Mouse (Mus musculus) forebrain, embryonic 13.5 days (tissue): ENCODE data around the gene Ankfn1. TPM values are rescaled to one million over a fixed set of nuclear protein-coding genes. Genes with fewer than 3 reads are reported as not detected.

Experiments used
- ATAC-seq: fragments of 200-750 bp; cut with Nextera tagmentation; 2 replicates; pipeline ENCODE4 v1.8.0; 2017
- H3K27ac ChIP-seq: fragments of 300-500 bp; sonication (generic); 2 replicates; pipeline ENCODE4 v1.5.1; 2015; ENCODE audit warnings: inconsistent platforms, mild to moderate bottlenecking, moderate library complexity
- H3K27me3 ChIP-seq: fragments of 300-500 bp; sonication (generic); 2 replicates; pipeline ENCODE4 v1.6.1; 2015; ENCODE audit warnings: mild to moderate bottlenecking, inconsistent platforms
- H3K36me3 ChIP-seq: fragments of 300-500 bp; sonication (generic); 2 replicates; pipeline ENCODE4 v1.6.1; 2015; ENCODE audit warnings: mild to moderate bottlenecking, inconsistent platforms; ENCODE audit not compliant: poor library complexity, severe bottlenecking
- H3K4me1 ChIP-seq: fragments of 300-500 bp; sonication (generic); 2 replicates; pipeline ENCODE4 v1.6.1; 2015; ENCODE audit warnings: inconsistent platforms
- H3K4me2 ChIP-seq: fragments of 300-500 bp; sonication (generic); 2 replicates; pipeline ENCODE4 v1.6.1; 2015; ENCODE audit warnings: inconsistent platforms, mild to moderate bottlenecking, moderate library complexity
- H3K4me3 ChIP-seq: fragments of 300-500 bp; sonication (generic); 2 replicates; pipeline ENCODE4 v1.5.1; 2015; ENCODE audit warnings: mild to moderate bottlenecking, inconsistent platforms
- H3K9ac ChIP-seq: fragments of 300-500 bp; sonication (generic); 2 replicates; pipeline ENCODE4 v1.6.1; 2015; ENCODE audit warnings: mild to moderate bottlenecking, inconsistent platforms
- H3K9me3 ChIP-seq: fragments of 300-500 bp; sonication (generic); replicated peaks from 2 replicates; pipeline ENCODE4 v1.6.1; 2016; ENCODE audit warnings: inconsistent platforms
- WGBS: fragments of 180-500 bp; shearing (Covaris S2); methylation state at CpG from one replicate; pipeline ENCODE4 v1.1.7; 2015; 5-methylcytosine and 5-hydroxymethylcytosine counted together
- polyA plus RNA-seq: library from polyadenylated mRNA; unstranded; fragments of >200 nt; fragmentation: Nextera tagmentation; extraction: Ambion mirVana; gene quantifications from 2 replicates; pipeline ENCODE4 v1.2.1, GENCODE M21; 2015

The Ankfn1 gene
- polyA plus RNA-seq, 1 experiment from 2014 or later: 2.4 TPM

DNA sequence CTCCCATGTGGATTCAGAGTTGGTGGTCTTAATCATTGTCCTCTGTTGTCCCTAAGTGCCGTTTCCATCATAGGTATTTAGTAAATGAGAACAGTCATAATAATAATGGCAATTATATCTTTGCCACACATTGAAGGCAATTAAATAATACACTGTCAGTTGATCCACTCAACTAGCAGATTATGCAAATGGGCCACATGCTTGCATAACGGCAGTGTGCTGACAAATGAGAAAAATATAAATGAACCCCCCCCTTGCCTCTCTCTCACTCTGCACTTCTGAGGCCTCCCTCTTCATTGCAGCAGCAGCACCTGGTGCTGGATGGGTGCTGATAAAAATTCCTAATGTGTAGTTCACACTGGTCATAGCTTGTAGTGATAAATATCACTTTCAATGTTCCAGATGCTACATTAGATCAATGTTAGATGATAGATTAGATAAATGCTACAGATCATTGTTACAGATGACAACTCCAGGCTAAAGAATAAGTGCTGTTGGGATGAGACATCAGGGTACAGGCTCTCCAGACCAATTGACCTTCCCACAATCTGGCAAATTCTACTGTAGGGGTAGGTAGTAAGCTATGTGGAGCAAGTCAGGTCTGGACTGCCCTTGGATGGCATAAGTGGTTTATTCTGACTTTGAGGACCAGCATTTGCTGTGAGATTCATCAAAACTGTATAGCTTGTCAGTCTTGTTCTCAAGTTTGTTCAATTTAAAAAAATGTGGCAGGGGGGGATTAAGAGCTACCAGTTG, 12.3 kb downstream of the Ankfn1 start:
- Histone ChIP-seq H3K4me2 (no peak overlapping the region), H3K27me3 (peaks cover 74% of the 10 kb centered on the region), H3K27ac (no peak overlapping the region), H3K9ac (no peak overlapping the region), H3K4me3 (no peak overlapping the region), H3K9me3 (no peaks in the 10 kb centered on the region), H3K4me1 (peaks cover 21% of the 10 kb centered on the region), H3K36me3 (no peaks in the 10 kb centered on the region)
- ATAC-seq: peak; percentile 76; the same call in 1 of the 2 replicates
- WGBS: 10% methylated on average over 2 of the region's 2 CpGs

DNA sequence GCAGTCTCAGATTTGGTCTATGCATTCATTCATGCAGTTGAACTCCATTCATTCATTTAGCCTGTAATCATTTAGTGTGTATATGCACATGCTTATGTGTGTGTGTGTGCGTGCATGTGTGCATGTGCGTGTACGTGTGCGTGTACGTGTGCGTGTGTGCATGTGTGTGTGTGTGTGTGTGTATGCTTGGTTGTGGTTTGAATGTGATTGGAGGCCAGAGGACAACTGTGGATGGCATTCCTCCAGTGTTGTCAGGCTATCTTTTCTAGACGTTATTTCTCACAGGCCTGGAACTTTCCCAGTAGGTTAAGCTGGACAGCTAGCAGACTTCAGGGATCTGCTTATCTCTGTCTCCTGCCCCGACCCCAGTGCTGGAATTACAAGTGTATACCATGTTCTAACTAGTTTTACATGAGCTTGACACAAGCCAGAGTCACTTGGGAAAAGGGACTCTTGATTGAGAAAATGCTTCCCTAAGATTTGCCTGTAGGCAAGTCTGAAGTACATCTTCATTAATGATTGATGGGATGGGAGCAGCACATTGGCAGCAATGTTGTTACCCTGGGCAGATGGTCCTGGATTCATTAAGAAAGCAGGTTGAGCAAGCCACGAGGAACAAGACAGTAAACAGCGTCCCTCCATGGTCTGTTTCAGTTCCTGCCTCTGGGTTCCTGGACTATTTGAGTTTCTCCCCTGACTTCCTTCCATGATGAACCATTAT, 43.3 kb downstream of the Ankfn1 start:
- no peaks in the 10 kb centered on the region for H3K27me3 ChIP-seq
- H3K4me1 ChIP-seq: 0 out of 2 replicates have a peak, but pooled peaks cover 4% of the 10 kb centered on the region
- H3K36me3 ChIP-seq: no peaks in the 10 kb centered on the region
- WGBS: 90% methylated on average over 10 of the region's 10 CpGs
- no peak overlapping the region for H3K9ac ChIP-seq
- no peak overlapping the region for H3K27ac ChIP-seq
- no peaks in the 10 kb centered on the region for H3K9me3 ChIP-seq
- no peak overlapping the region for H3K4me3 ChIP-seq
- ATAC-seq: no peak
- H3K4me2 ChIP-seq: no peak overlapping the region

DNA sequence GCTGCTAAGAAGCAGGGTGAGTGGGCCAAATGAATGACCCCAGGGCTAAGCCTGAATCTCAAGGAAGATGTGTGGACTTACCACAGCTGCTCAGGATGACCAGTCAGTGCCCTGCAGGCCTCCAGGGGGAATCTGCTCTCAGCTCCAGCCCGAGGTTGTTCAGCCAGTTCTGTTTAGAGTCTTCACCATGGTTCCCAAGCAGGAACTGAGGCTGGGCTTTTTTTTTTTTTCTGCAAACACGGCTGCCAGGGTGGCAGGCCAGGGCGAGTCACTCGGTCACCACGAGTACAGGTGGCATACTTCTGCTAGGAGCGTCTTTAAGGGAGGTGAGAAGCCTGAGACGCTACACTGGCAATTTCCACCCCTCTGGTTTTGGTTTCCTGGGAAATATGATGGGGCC, 43.9 kb downstream of the Ankfn1 start:
- Histone ChIP-seq H3K9ac (no peak overlapping the region), H3K4me1 (0 out of 2 replicates have a peak, but pooled peaks cover 4% of the 10 kb centered on the region), H3K4me2 (no peak overlapping the region), H3K27ac (no peak overlapping the region), H3K4me3 (no peak overlapping the region), H3K27me3 (no peaks in the 10 kb centered on the region), H3K36me3 (no peaks in the 10 kb centered on the region), H3K9me3 (no peaks in the 10 kb centered on the region)
- WGBS: 92% methylated on average over 7 of the region's 7 CpGs
- no peak for ATAC-seq

- H3K9me3 ChIP-seq: no peaks in the 10 kb centered on the region
- no peaks in the 10 kb centered on the region for H3K36me3 ChIP-seq
- H3K27ac ChIP-seq: no peak overlapping the region
- peaks cover 4% of the 10 kb centered on the region; the same call in 1 of the 2 replicates for H3K27me3 ChIP-seq
- WGBS: 17% methylated on average over 5 of the region's 5 CpGs
- peak; percentile 24; the same call in 1 of the 2 replicates for ATAC-seq
- no peak overlapping the region for H3K4me3 ChIP-seq
- no peak overlapping the region for H3K4me2 ChIP-seq
- H3K9ac ChIP-seq: no peak overlapping the region
- peaks cover 16% of the 10 kb centered on the region for H3K4me1 ChIP-seq
Observed at GRCm38 (mm10) chr11:89720847-89721246, 56.6 kb downstream of the Ankfn1 start.

DNA sequence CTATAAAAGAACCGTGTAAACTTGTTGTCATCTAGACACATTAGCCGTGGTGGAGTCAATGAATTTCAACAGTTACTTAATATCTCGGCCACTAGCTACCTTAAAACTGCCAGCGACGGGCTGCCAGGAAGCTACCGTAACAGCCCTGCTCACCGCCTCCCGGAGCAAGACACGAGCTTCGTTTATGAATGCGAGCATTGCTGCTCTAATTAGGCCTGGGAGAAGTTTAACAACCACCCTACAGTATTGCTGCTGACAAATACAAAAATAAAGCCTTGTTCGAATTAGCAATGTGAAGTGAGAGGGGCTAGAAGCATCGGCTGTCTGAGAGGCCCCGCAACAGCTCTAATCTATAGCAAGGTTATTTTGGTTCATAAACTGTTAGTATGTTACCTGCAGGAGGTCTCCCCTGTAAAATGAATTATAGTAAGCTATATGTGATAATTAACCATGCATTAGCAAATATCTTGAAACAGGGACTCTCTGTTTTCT, 58.9 kb downstream of the Ankfn1 start:
- H3K4me1 ChIP-seq: peaks cover 16% of the 10 kb centered on the region
- ATAC-seq: peak; percentile 13; the same call in 1 of the 2 replicates
- no peak overlapping the region for H3K9ac ChIP-seq
- H3K9me3 ChIP-seq: no peaks in the 10 kb centered on the region
- peaks cover 4% of the 10 kb centered on the region; the same call in 1 of the 2 replicates for H3K27me3 ChIP-seq
- WGBS: 29% methylated on average over 14 of the region's 14 CpGs
- H3K27ac ChIP-seq: no peak overlapping the region
- H3K4me3 ChIP-seq: no peak overlapping the region
- H3K36me3 ChIP-seq: no peaks in the 10 kb centered on the region
- 0 out of 2 replicates have a peak overlapping the region, but pooled peaks have one; percentile 10 for H3K4me2 ChIP-seq

DNA sequence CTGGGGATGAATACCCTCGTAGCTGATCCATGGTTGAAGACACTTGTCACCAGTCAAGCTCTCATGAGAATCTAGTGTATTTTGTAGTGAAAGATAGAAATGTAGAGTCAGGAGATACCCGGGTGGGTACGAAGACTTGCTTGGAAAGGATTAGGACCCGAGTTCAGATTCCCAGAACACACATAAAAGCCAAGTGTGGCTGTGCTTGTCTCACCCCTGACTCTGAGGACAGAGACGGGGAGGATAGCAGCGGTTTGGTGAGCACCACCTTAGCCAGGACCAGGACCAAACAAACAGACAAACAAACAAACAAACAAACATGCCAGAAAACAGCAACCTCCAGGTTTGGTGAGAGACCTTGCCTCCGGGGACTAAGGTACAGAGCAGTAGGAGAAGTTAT, 61.1 kb downstream of the Ankfn1 start:
- ATAC-seq: no peak
- WGBS: 94% methylated on average over 7 of the region's 7 CpGs
- no peak overlapping the region for H3K9ac ChIP-seq
- H3K27ac ChIP-seq: no peak overlapping the region
- peaks cover 16% of the 10 kb centered on the region for H3K4me1 ChIP-seq
- no peaks in the 10 kb centered on the region for H3K9me3 ChIP-seq
- H3K27me3 ChIP-seq: no peaks in the 10 kb centered on the region
- no peak overlapping the region for H3K4me3 ChIP-seq
- no peaks in the 10 kb centered on the region for H3K36me3 ChIP-seq
- no peak overlapping the region for H3K4me2 ChIP-seq

DNA sequence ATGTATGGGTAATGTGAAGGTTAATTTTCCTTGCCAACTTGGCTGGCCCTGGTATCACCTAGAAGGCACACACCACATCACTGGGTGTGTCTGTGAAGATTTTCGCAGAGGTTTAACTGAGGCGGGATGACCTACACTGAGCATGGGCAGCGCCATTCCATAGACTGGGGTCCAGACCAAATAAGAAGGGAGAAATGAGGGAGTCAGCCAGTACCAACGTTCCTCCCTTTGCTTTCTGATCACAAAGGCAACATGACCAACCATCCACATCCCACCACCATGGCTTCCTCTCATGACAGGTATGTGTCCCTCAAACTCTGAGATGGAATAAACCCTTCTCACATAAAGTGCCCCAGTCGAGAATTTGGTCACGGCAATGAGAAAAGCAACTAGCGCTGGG, 68.9 kb downstream of the Ankfn1 start:
- no peak for ATAC-seq
- WGBS: 94% methylated on average over 7 of the region's 7 CpGs

DNA sequence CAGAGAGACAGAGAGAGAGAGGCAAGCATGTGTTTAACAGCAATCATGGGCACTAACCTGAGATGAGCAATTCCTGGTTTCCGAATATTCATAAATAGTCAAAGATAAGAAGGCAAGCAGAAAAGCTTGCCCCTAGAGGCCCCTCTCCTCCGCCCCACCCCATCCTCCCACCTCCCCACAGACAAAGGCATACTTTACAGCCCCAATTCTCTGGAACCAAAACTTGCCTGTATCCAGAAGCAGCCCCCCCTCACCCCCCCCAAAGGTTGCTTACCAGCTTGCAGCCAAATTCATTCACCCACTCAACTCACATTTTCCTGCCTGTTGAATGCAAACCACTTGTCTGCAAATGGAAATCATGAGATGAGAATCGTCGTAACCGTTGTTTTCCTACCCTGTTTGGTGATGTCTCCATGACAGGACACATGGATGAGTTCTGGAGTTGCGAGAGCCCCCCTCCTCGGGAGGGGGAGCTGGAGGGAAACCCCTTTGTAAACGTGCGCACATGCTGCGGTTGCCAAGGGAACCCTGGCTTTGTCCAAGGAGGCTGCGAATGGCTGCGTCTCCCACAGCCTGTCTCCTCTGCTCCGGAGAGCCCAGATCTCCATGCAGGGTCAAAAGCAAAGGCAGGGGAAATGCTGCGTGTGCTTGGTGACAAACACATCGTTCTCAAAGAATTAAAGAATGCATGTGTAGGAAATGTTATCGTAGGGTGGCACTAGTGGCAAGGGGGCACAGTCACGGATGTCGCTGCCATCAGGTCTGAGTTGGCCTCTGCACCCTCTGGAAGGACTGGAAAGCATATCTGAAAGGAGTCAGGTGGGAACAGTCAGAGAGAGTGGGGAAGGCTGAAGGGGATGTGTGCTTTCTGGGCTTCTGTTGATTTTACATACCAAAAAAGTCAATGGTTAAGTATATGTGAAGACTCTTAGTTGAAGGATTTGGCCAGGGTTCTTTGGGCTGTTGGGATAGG, 80.7 kb downstream of the Ankfn1 start:
- H3K27ac ChIP-seq: no peak overlapping the region; the same call in 1 of the 2 replicates
- peak; percentile 91 for ATAC-seq
- peaks cover 5% of the 10 kb centered on the region; the same call in 1 of the 2 replicates for H3K27me3 ChIP-seq
- peak overlapping the region; percentile 38 for H3K9ac ChIP-seq
- H3K4me3 ChIP-seq: peak overlapping the region; percentile 33
- H3K9me3 ChIP-seq: no peaks in the 10 kb centered on the region
- 14% methylated on average over 18 of the region's 18 CpGs for WGBS
- H3K4me2 ChIP-seq: peak overlapping the region; percentile 59
- peaks cover 21% of the 10 kb centered on the region for H3K4me1 ChIP-seq
- no peaks in the 10 kb centered on the region for H3K36me3 ChIP-seq

More for the DNA sequence above, 68.9 kb downstream of the Ankfn1 start:
- Histone ChIP-seq H3K9me3 (no peaks in the 10 kb centered on the region), H3K36me3 (no peaks in the 10 kb centered on the region), H3K9ac (no peak overlapping the region), H3K4me3 (no peak overlapping the region), H3K4me2 (no peak overlapping the region), H3K4me1 (no peaks in the 10 kb centered on the region), H3K27ac (no peak overlapping the region), H3K27me3 (no peaks in the 10 kb centered on the region)

DNA sequence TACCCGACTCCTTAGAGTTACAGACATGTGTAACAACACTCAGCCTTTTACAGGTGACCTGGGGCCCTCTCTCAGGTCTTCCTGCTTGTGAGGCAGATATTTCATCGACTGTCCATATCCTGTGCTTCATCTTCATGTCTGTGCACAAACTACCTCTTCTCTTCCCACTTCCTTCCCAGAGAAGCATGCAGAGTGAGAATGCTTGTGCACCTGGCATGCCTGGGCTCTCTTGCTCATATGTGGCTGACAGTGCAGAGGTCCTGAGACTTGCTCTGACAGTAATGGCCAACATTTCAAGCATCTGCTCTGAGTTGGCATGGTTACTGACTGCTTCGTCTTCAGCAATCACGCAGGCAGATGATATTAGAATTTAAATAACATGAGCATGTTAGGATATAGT, 83.8 kb downstream of the Ankfn1 start:
- H3K4me1 ChIP-seq: peaks cover 21% of the 10 kb centered on the region
- no peaks in the 10 kb centered on the region for H3K27me3 ChIP-seq
- no peak overlapping the region for H3K4me2 ChIP-seq
- ATAC-seq: no peak
- 88% methylated on average over 4 of the region's 4 CpGs for WGBS
- H3K27ac ChIP-seq: no peak overlapping the region
- no peaks in the 10 kb centered on the region for H3K9me3 ChIP-seq
- H3K4me3 ChIP-seq: no peak overlapping the region
- H3K9ac ChIP-seq: no peak overlapping the region
- no peaks in the 10 kb centered on the region for H3K36me3 ChIP-seq

DNA sequence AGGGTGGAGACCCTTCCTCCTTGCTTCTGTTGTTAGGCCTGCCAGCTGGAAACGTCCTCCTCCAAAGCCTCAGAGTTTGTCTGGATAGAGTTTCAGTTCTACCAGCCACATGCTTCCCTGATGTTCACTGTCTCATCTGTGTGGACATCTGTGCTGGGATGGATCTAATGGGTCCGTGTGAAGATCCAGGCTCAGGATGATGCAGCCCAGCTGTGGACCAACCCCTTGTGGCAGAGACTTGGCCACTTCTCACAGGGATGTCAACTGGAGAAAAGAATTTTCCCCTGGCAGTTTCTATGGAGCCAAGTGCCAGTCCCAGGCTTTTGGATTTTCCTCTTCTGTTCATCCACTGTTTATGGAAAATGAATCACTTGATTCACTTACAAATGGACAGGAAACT, 100.5 kb downstream of the Ankfn1 start:
- Histone ChIP-seq H3K27me3 (no peaks in the 10 kb centered on the region), H3K4me3 (no peak overlapping the region), H3K4me2 (no peak overlapping the region), H3K27ac (no peak overlapping the region), H3K9ac (no peak overlapping the region), H3K4me1 (peaks cover 5% of the 10 kb centered on the region; the same call in 1 of the 2 replicates), H3K36me3 (no peaks in the 10 kb centered on the region), H3K9me3 (no peaks in the 10 kb centered on the region)
- WGBS: 81% methylated on average over 2 of the region's 2 CpGs
- ATAC-seq: no peak

GRCm38 (mm10) chr11:89673916-89674507, 103.4 kb downstream of the Ankfn1 start:
- Histone ChIP-seq H3K4me2 (no peak overlapping the region), H3K9me3 (no peaks in the 10 kb centered on the region), H3K4me1 (peaks cover 5% of the 10 kb centered on the region; the same call in 1 of the 2 replicates), H3K9ac (no peak overlapping the region), H3K4me3 (no peak overlapping the region), H3K27ac (no peak overlapping the region), H3K36me3 (no peaks in the 10 kb centered on the region), H3K27me3 (no peaks in the 10 kb centered on the region)
- 0% methylated on average over 1 of the region's 1 CpGs for WGBS
- ATAC-seq: no peak
